Mouse (Mus musculus) liver, embryonic 15.5 days (tissue): ENCODE results near the gene Mrps21. TPM values are rescaled to one million over a fixed set of nuclear protein-coding genes. Genes with fewer than 3 reads are reported as not detected.
"Not testable (repeated sequence)": the region's sequence is repeated elsewhere in the genome, so short reads cannot be mapped to it uniquely, and the experiment has no call there.

Experiments used
- ATAC-seq: fragments of 200-750 bp; cut with Nextera tagmentation; 2 replicates; pipeline ENCODE4 v1.8.0; 2017; ENCODE audit warnings: moderate number of reproducible peaks, mild to moderate bottlenecking, moderate library complexity; ENCODE audit not compliant: insufficient read depth
- H3K27ac ChIP-seq: fragments of 300-500 bp; sonication (generic); replicated peaks from 2 replicates; pipeline ENCODE4 v1.5.1; 2015; ENCODE audit warnings: mild to moderate bottlenecking, inconsistent platforms
- H3K27me3 ChIP-seq: fragments of 300-500 bp; sonication (generic); 2 replicates; pipeline ENCODE4 v1.6.1; 2015; ENCODE audit warnings: mild to moderate bottlenecking, inconsistent platforms
- H3K36me3 ChIP-seq: fragments of 300-500 bp; sonication (generic); replicated peaks from 2 replicates; pipeline ENCODE4 v1.6.1; 2015; ENCODE audit warnings: moderate library complexity, mild to moderate bottlenecking, inconsistent platforms
- H3K4me1 ChIP-seq: fragments of 300-500 bp; sonication (generic); replicated peaks from 2 replicates; pipeline ENCODE4 v1.6.1; 2015; ENCODE audit warnings: inconsistent platforms
- H3K4me2 ChIP-seq: fragments of 300-500 bp; sonication (generic); 2 replicates; pipeline ENCODE4 v1.6.1; 2015; ENCODE audit warnings: moderate library complexity, mild to moderate bottlenecking, inconsistent platforms
- H3K4me3 ChIP-seq: fragments of 300-500 bp; sonication (generic); replicated peaks from 2 replicates; pipeline ENCODE4 v1.5.1; 2015; ENCODE audit warnings: mild to moderate bottlenecking, inconsistent platforms
- H3K9ac ChIP-seq: fragments of 300-500 bp; sonication (generic); 2 replicates; pipeline ENCODE4 v1.6.1; 2015; ENCODE audit warnings: moderate library complexity, mild to moderate bottlenecking, inconsistent platforms
- H3K9me3 ChIP-seq: fragments of 300-500 bp; sonication (generic); replicated peaks from 2 replicates; pipeline ENCODE4 v1.6.1; 2016; ENCODE audit warnings: inconsistent platforms
- WGBS: fragments of 180-500 bp; shearing (Covaris S2); methylation state at CpG from one replicate; pipeline ENCODE4 v1.1.7; 2015; ENCODE audit warnings: mixed read lengths; ENCODE audit not compliant: insufficient replicate concordance; 5-methylcytosine and 5-hydroxymethylcytosine counted together
- polyA plus RNA-seq: library from polyadenylated mRNA; unstranded; fragments of >200 nt; fragmentation: Nextera tagmentation; extraction: Ambion mirVana; gene quantifications from 2 replicates; pipeline ENCODE4 v1.2.1, GENCODE M21; 2015

Gene Mrps21
- polyA plus RNA-seq, result 141 and 166 TPM in 2 replicates

DNA sequence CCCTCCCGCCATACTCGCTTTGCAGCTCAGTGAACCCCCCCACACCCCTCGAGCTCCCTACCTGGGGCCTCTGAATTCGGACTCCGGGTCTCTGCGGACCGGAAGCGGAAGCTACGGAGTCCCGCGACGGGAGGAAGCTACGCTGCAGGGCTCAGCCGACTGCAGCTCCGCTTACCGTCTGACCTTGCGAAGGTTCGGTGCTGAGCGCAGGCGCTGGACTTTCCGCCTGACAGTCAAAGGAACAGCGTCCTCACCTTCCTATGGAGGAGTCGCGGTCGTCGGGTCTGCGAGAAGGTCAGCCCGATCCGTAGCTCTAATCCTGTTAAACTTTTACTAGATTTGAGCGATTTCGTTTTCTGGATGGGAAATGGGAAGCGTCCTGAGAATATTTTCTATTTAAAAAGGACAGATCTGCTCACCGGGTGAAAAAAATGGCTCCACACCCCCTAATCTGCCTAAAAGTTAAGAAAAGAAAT lies at the start of gene Mrps21:
TSS of gene Mrps21 (minus strand) at position 128 of the 476 bp plus-strand sequence.
- no peaks in the 10 kb centered on the region for H3K9me3 ChIP-seq
- peaks cover 36% of the 10 kb centered on the region for H3K4me1 ChIP-seq
- peak within 1 kb of the TSS; percentile 71 for H3K9ac ChIP-seq
- H3K27me3 ChIP-seq, result no peaks in the 10 kb centered on the region
- under 1% methylated on average over 33 of the region's 33 CpGs for WGBS
- H3K27ac ChIP-seq, result peak within 1 kb of the TSS; percentile 85
- ATAC-seq, result peak; percentile 94
- peak within 1 kb of the TSS; percentile 76 for H3K4me2 ChIP-seq
- H3K4me3 ChIP-seq, result peak within 1 kb of the TSS; percentile 70
- peaks cover 27% of the 10 kb centered on the region for H3K36me3 ChIP-seq

DNA sequence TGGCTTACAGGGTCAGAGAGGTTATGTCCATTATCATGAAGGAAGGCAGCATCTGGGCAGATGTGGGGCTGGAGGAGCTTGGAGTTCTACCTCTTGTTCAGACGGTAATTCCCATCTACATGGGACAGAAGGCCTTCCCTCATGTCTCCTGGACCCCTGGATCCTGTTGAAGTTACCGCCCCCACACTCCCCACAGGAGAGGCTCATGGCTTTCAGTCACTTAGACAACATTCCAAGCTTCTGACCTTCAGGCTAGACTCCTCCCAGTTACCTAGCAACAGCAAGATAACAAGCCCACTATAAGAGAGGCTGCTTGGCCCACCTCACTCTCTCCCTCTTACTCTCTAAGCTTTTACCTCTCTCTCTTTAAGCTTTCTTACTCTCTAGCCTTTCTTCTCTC lies 49.2 kb upstream of the Mrps21 start:
- not testable (repeated sequence) for H3K4me1 ChIP-seq, H3K4me3 ChIP-seq, H3K27me3 ChIP-seq, H3K9ac ChIP-seq, H3K9me3 ChIP-seq, H3K4me2 ChIP-seq, H3K36me3 ChIP-seq, H3K27ac ChIP-seq, ATAC-seq
- WGBS, result 64% methylated on average over 2 of the region's 2 CpGs

DNA sequence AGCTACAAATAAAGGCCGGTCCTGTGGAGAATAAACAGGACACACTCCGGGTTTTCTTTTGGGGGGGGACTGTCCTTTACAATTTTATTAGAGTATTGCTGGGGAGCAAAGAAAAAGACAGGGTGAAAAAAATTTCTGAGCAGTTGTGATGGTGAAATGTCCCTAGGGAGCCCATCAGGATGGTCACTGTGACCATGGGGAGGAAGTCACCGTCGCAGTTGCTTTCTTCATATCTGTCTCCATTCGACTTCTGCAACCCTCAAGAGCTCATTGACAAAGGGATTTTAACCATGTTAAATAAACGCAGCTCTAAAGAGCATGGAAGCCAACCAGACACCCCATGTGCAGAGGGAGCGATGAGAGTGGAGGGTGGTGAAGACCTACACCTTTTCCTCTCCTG lies 45.4 kb upstream of the Mrps21 start:
- Histone ChIP-seq H3K4me3 (no peak overlapping the region), H3K36me3 (no peaks in the 10 kb centered on the region), H3K4me2 (no peak overlapping the region; the same call in 1 of the 2 replicates), H3K4me1 (peaks cover 5% of the 10 kb centered on the region), H3K9ac (no peak overlapping the region), H3K27me3 (peaks cover 8% of the 10 kb centered on the region; the same call in 1 of the 2 replicates), H3K9me3 (no peaks in the 10 kb centered on the region), H3K27ac (no peak overlapping the region; the same call in 1 of the 2 replicates)
- 50% methylated on average over 7 of the region's 7 CpGs for WGBS
- no peak for ATAC-seq

DNA sequence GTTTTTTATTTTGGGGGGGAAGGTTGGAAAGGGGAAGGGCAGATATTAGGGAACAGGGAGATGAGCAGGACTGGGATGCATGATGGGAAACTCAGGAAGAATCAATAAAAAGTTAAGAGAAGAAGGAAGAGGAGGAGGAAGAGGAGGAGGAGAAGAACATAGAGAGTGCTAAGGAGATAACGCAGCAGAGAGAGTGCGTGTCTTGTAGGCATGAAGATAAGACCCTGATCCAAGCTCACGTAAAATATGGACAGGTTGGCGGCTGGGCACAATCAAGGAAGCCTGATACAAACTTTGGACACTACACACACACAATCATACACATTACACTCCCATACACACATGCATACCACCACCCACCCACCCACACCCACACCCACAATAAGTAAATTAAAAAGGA lies 43.4 kb upstream of the Mrps21 start:
- 28% methylated on average over 4 of the region's 4 CpGs for WGBS

DNA sequence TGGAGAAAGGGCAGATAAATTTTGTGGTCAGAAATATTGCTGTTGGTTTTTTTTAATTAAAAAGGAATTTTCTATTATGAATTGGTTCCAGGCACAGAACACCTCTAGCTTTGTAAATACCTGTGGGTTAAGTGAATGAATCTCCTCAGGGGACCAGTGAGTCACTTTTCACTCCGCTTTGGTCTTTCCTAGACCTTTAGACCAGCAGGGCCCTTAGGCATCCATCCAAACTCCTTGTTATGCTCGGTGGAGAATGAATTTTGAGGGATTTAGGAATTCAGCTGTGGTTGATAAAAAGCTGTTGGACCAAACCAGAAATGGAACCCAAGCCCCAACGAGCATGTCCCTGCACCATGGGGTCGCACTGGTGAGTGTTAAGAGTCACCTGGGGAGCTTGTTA lies 36.3 kb upstream of the Mrps21 start:
- Histone ChIP-seq H3K27ac (no peak overlapping the region), H3K9ac (no peak overlapping the region), H3K4me3 (no peak overlapping the region), H3K27me3 (peaks cover 72% of the 10 kb centered on the region), H3K4me1 (peaks cover 22% of the 10 kb centered on the region), H3K9me3 (no peaks in the 10 kb centered on the region), H3K4me2 (no peak overlapping the region), H3K36me3 (no peaks in the 10 kb centered on the region)
- 39% methylated on average over 4 of the region's 4 CpGs for WGBS
- ATAC-seq, result no peak

More for the DNA sequence above, 43.4 kb upstream of the Mrps21 start:
- Histone ChIP-seq H3K4me1 (peaks cover 5% of the 10 kb centered on the region), H3K4me2 (no peak overlapping the region), H3K27me3 (peaks cover 9% of the 10 kb centered on the region; the same call in 1 of the 2 replicates), H3K27ac (no peak overlapping the region), H3K36me3 (no peaks in the 10 kb centered on the region), H3K9me3 (no peaks in the 10 kb centered on the region), H3K9ac (no peak overlapping the region), H3K4me3 (no peak overlapping the region)
- no peak for ATAC-seq

DNA sequence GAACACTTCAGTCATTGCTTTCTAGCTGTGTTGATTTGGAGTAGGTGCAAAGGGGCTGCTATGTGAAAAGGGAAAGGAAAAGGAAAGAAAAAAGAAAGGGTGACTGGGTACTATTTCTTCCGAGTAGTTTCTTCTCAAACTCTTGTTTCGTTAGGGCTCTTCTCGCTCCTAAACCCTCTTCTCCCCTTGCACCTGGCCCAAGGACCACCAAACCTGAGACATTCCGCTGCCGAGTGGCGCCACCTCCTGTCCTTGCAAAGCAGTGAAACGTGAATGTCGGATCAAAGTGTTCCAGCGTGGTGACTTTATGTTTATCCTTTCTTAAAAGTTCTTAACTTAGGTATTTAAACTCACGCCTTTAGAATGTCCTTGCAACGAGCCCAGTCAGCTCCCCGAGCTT lies 35.5 kb upstream of the Mrps21 start:
- Histone ChIP-seq H3K36me3 (no peaks in the 10 kb centered on the region), H3K4me1 (peaks cover 23% of the 10 kb centered on the region), H3K4me3 (peak overlapping the region; percentile 31), H3K27me3 (peaks cover 80% of the 10 kb centered on the region), H3K27ac (no peak overlapping the region), H3K9ac (no peak overlapping the region), H3K9me3 (no peaks in the 10 kb centered on the region), H3K4me2 (peak overlapping the region; percentile 66)
- WGBS, result under 1% methylated on average over 12 of the region's 12 CpGs
- ATAC-seq, result no peak

DNA sequence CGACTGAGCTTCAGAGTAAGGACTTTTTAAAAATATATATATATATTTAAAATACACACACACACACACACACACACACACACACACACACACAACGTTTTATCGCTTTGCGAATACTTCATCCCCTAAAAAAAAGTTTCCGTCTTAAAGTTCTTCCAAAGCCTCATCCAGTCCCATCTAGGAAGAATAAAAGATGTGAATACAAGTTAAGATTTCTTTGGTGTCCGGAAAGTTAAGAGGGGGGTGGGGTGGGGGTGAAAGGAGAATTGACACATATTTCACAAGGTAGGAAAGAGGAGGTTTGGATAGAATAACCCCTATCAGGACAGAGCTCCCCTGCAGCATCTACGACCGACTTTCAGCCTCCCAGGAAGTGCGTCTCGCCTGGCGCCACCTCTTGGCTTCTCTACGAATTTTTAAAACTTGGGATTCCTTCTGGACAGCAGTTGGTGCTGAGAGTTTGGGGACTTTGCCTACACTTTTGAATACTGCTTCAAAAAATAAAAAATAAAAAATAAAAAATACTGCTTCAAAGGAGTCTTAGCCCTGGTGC lies 34.7 kb upstream of the Mrps21 start:
- H3K4me3 ChIP-seq, result peak overlapping the region; percentile 33
- H3K36me3 ChIP-seq, result no peaks in the 10 kb centered on the region
- peaks cover 88% of the 10 kb centered on the region for H3K27me3 ChIP-seq
- no peak for ATAC-seq
- H3K4me1 ChIP-seq, result peaks cover 27% of the 10 kb centered on the region
- no peak overlapping the region for H3K27ac ChIP-seq
- 1% methylated on average over 12 of the region's 12 CpGs for WGBS
- H3K4me2 ChIP-seq, result peak overlapping the region; percentile 66
- no peak overlapping the region for H3K9ac ChIP-seq
- no peaks in the 10 kb centered on the region for H3K9me3 ChIP-seq

DNA sequence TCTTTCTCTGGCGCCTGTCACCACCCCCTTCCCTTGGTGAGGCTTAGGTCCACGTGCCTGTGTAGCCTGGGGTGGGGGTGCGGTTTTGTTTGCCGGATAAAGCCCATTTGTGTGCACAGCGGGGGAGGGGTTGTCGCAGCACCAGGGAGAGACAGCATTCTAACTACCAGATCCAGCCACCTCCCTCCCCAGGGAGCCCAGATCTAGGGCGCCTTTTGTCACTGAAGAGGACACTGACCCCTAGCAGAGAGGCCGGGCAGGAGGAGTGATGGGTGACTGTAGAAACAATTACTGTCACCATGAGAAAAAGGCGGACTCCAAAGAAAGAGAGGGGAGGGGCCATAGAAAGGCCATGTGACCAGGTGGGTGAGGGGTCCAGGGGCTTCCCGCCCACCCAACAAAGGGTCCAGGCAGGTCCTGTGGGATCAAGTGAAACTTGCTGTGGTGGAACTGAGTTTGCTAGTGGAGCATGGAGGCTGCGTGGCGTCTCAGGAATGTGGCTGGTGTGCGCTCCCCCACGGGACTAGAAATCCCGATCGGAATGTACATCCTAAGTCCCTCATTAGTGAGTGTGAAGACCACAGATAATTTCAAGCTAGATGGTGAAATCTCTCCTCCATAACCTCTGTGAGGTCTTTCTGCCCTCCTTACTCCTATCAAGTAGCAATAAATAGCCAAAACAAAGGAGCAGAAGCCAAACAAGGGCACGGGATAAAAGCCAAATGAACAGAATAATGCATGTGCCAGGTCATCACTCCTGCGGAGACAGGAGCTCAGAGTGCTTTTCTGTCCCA lies 34.0 kb upstream of the Mrps21 start:
- peak overlapping the region; percentile 66 for H3K4me2 ChIP-seq
- peak overlapping the region; percentile 78 for H3K27ac ChIP-seq
- peak overlapping the region; percentile 33 for H3K4me3 ChIP-seq
- H3K36me3 ChIP-seq, result no peaks in the 10 kb centered on the region
- under 1% methylated on average over 18 of the region's 18 CpGs for WGBS
- no peaks in the 10 kb centered on the region for H3K9me3 ChIP-seq
- H3K27me3 ChIP-seq, result peaks cover 93% of the 10 kb centered on the region
- peak; percentile 45; the same call in 1 of the 2 replicates for ATAC-seq
- H3K9ac ChIP-seq, result no peak overlapping the region
- H3K4me1 ChIP-seq, result peaks cover 27% of the 10 kb centered on the region

DNA sequence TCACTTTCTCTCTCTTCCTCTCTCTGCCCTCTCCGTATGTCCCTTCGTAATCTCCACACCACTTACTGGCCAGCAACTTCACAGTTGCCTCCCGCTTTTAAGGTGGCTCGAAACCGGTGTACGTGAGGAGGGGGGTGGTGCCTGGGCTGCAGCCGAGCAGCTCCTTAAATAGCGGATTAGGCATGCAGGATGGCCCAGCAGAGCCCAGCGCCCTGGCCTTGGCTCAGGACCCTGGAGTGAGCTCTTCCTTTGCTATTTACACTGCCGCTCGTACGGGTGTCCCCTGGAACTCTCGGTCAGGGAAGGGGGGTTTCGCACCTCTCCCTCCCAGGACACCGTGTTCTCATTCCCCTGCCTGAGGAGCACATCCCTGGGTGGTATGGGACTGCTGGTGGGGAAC lies 33.2 kb upstream of the Mrps21 start, which contains the start of gene Car14:
TSS of gene Car14 (minus strand) at position 124 of the 400 bp plus-strand sequence.
- H3K9me3 ChIP-seq, result no peaks in the 10 kb centered on the region

DNA sequence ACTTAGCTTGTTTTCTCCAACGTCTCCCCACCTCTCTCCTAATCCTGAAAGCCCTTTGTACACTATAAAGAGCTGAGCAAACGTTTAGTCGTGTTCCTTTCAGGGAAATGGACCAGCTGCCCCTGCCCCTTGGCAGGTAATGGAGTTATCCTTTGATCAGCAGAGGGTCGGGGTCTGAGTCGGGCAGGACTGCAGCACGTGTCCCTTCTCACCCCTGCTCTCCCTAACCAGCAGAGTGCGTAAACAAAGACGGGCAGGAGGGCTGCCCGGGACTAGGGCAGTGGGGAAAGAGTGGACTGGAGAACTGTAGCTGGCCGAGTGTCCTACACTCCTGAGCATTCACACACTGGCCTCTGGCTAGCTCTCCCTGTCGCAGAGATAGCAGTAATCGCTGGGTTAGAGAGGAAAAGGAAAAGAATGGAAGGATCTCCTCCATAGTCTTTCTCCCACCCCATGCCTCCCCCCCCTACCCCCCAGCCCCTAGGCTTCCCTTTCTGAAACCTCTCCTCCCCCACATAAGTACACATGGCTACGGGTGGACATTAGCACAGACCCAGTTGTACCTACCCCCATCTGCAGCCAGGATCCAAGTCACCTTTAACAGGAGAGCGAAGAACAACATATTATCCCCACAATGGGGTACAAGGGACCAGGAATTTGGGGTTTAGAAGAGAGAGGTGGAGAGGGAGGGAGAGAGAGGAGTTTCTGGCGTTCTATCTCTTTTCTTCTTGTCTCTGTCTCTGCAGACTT lies 32.6 kb upstream of the Mrps21 start:
- Histone ChIP-seq H3K27me3 (peaks cover 87% of the 10 kb centered on the region), H3K4me1 (peaks cover 27% of the 10 kb centered on the region), H3K36me3 (no peaks in the 10 kb centered on the region), H3K9ac (peak overlapping the region; percentile 19; the same call in 1 of the 2 replicates), H3K4me3 (peak overlapping the region; percentile 33), H3K9me3 (no peaks in the 10 kb centered on the region), H3K4me2 (peak overlapping the region; percentile 66), H3K27ac (peak overlapping the region; percentile 78)
- peak; percentile 78 for ATAC-seq
- 9% methylated on average over 15 of the region's 15 CpGs for WGBS

More for the DNA sequence above, 33.2 kb upstream of the Mrps21 start, which contains the start of gene Car14:
- 3% methylated on average over 15 of the region's 15 CpGs for WGBS
- no peaks in the 10 kb centered on the region for H3K36me3 ChIP-seq
- peak within 1 kb of the TSS; percentile 78 for H3K27ac ChIP-seq
- peak within 1 kb of the TSS; percentile 33 for H3K4me3 ChIP-seq
- peaks cover 27% of the 10 kb centered on the region for H3K4me1 ChIP-seq
- peaks cover 94% of the 10 kb centered on the region for H3K27me3 ChIP-seq
- ATAC-seq, result 0 out of 2 replicates have a peak, but pooled peaks have one; percentile 14
- peak within 1 kb of the TSS; percentile 66 for H3K4me2 ChIP-seq
- peak within 1 kb of the TSS; percentile 19; the same call in 1 of the 2 replicates for H3K9ac ChIP-seq
